Mouse (Mus musculus) heart, postnatal 0 days (tissue): ENCODE measurements around the gene Nmrk2.

Experiments used
- CTCF ChIP-seq: IDR thresholded peaks from 2 replicates; pipeline ENCODE4 v1.5.1; 2016; ENCODE audit warnings: antibody characterized with exemption, control low read depth, low read depth
- EP300 ChIP-seq: IDR thresholded peaks from 2 replicates; pipeline ENCODE4 v1.6.1; 2016; ENCODE audit warnings: antibody characterized with exemption, low read depth

- TF ChIP-seq EP300 (0 out of 2 replicates have a peak, but pooled peaks have one; percentile 19), CTCF (no peak)
Observed at GRCm38 (mm10) chr10:81200605-81201287, 1.1 kb downstream of the Nmrk2 start.
